Mouse (Mus musculus) midbrain, embryonic 11.5 days (tissue): Measurements from ENCODE around the gene Fig4. TPM values are rescaled to one million over a fixed set of nuclear protein-coding genes. Genes with fewer than 3 reads are reported as not detected.

Experiments
- ATAC-seq: fragments of 200-750 bp; cut with Nextera tagmentation; 2 replicates; pipeline ENCODE4 v1.8.0; 2017; ENCODE audit warnings: moderate TSS enrichment, moderate library complexity; ENCODE audit not compliant: low FRiP score
- DNase-seq: peaks from one replicate; pipeline ENCODE4 v3.0.0; 2015; ENCODE audit warnings: low spot score; ENCODE audit errors: missing footprints
- H3K27ac ChIP-seq: fragments of 300-500 bp; sonication (generic); 2 replicates; pipeline ENCODE4 v1.5.1; 2014; ENCODE audit warnings: low read depth, low read length
- H3K27me3 ChIP-seq: fragments of 300-500 bp; sonication (generic); 2 replicates; pipeline ENCODE4 v1.6.1; 2014; ENCODE audit warnings: mild to moderate bottlenecking, low read length, moderate library complexity, mixed read lengths; ENCODE audit not compliant: control insufficient read depth, insufficient read depth
- H3K36me3 ChIP-seq: fragments of 300-500 bp; sonication (generic); 2 replicates; pipeline ENCODE4 v1.6.1; 2014; ENCODE audit warnings: mild to moderate bottlenecking, low read length, moderate library complexity, mixed read lengths; ENCODE audit not compliant: control insufficient read depth, insufficient read depth
- H3K4me1 ChIP-seq: fragments of 300-500 bp; sonication (generic); 2 replicates; pipeline ENCODE4 v1.6.1; 2014; ENCODE audit warnings: low read length; ENCODE audit not compliant: control insufficient read depth, insufficient read depth
- H3K4me2 ChIP-seq: fragments of 300-500 bp; sonication (generic); 2 replicates; pipeline ENCODE4 v1.6.1; 2014; ENCODE audit warnings: mild to moderate bottlenecking, moderate library complexity
- H3K4me3 ChIP-seq: fragments of 300-500 bp; sonication (generic); 2 replicates; pipeline ENCODE4 v1.5.1; 2014; ENCODE audit warnings: low read depth, low read length
- H3K9ac ChIP-seq: fragments of 300-500 bp; sonication (generic); 2 replicates; pipeline ENCODE4 v1.6.1; 2014; ENCODE audit warnings: low read length
- H3K9me3 ChIP-seq: fragments of 300-500 bp; sonication (generic); 2 replicates; pipeline ENCODE4 v1.6.1; 2016; ENCODE audit warnings: low read length; ENCODE audit not compliant: control insufficient read depth
- WGBS: fragments of 180-500 bp; shearing (Covaris S2); extraction: QIAGEN DNeasy Blood & Tissue Kit; methylation state at CpG from one replicate; pipeline ENCODE4 v1.1.7; 2014; 5-methylcytosine and 5-hydroxymethylcytosine counted together
- polyA plus RNA-seq: library from polyadenylated mRNA; unstranded; fragments of >200 nt; fragmentation: Nextera tagmentation; extraction: Ambion mirVana; gene quantifications from 2 replicates; pipeline ENCODE4 v1.2.1, GENCODE M21; 2014

Fig4 gene
- polyA plus RNA-seq, 1 experiment from 2014 or later: 22.4 TPM

- 92% methylated on average over 8 of the region's 8 CpGs for WGBS
- no peaks in the 10 kb centered on the region for H3K9me3 ChIP-seq
- H3K4me1 ChIP-seq: 0 out of 2 replicates have a peak, but pooled peaks cover 8% of the 10 kb centered on the region
- H3K36me3 ChIP-seq: no peaks in the 10 kb centered on the region
- no peaks in the 10 kb centered on the region for H3K27me3 ChIP-seq
- no peak overlapping the region for H3K27ac ChIP-seq
- H3K4me2 ChIP-seq: no peak overlapping the region
- H3K9ac ChIP-seq: no peak overlapping the region
- H3K4me3 ChIP-seq: no peak overlapping the region
- ATAC-seq (no peak), DNase-seq (peak; percentile 68)
Observed at GRCm38 (mm10) chr10:41249006-41249659, 53.9 kb downstream of the Fig4 start.

GRCm38 (mm10) chr10:41247800-41248473 lies 55.1 kb downstream of the Fig4 start:
- H3K27me3 ChIP-seq: no peaks in the 10 kb centered on the region
- no peaks in the 10 kb centered on the region for H3K9me3 ChIP-seq
- WGBS: 85% methylated on average over 5 of the region's 5 CpGs
- H3K4me3 ChIP-seq: no peak overlapping the region
- no peaks in the 10 kb centered on the region for H3K36me3 ChIP-seq
- ATAC-seq (no peak), DNase-seq (no peak)
- 0 out of 2 replicates have a peak, but pooled peaks cover 8% of the 10 kb centered on the region for H3K4me1 ChIP-seq
- H3K4me2 ChIP-seq: no peak overlapping the region
- no peak overlapping the region for H3K9ac ChIP-seq
- no peak overlapping the region for H3K27ac ChIP-seq

DNA sequence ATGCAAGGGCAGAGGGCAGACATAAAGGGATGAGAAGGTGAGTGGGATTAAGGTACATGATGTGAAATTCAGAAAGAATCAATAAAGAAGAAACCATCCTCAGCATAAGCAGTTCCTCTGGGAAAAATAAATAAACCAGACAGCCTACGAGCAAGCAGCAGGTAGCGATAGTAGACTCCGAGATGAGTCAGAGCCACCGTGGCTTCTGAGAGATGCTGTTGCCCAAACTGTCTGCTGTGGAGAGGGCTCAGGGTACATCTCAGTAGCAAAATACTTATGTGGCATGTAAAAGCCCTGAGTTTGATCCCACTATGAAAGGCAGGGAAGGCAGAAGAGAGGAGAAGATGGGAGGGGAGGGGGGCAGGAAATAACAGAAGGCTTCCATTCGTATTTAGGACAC lies 56.9 kb downstream of the Fig4 start:
- Histone ChIP-seq H3K4me3 (no peak overlapping the region), H3K27ac (no peak overlapping the region), H3K9me3 (no peaks in the 10 kb centered on the region), H3K36me3 (no peaks in the 10 kb centered on the region), H3K4me2 (no peak overlapping the region), H3K27me3 (no peaks in the 10 kb centered on the region), H3K4me1 (0 out of 2 replicates have a peak, but pooled peaks cover 8% of the 10 kb centered on the region), H3K9ac (no peak overlapping the region)
- WGBS: 78% methylated on average over 5 of the region's 5 CpGs
- ATAC-seq: no peak
- DNase-seq: no peak

GRCm38 (mm10) chr10:41245477-41245876 lies 57.6 kb downstream of the Fig4 start:
- H3K9me3 ChIP-seq: no peaks in the 10 kb centered on the region
- H3K27me3 ChIP-seq: no peaks in the 10 kb centered on the region
- 0 out of 2 replicates have a peak, but pooled peaks cover 7% of the 10 kb centered on the region for H3K4me1 ChIP-seq
- H3K9ac ChIP-seq: no peak overlapping the region
- H3K4me2 ChIP-seq: no peak overlapping the region
- DNase-seq: no peak
- ATAC-seq: peak; percentile 76; the same call in 1 of the 2 replicates
- H3K36me3 ChIP-seq: no peaks in the 10 kb centered on the region
- 88% methylated on average over 6 of the region's 6 CpGs for WGBS
- no peak overlapping the region for H3K4me3 ChIP-seq
- no peak overlapping the region for H3K27ac ChIP-seq

DNA sequence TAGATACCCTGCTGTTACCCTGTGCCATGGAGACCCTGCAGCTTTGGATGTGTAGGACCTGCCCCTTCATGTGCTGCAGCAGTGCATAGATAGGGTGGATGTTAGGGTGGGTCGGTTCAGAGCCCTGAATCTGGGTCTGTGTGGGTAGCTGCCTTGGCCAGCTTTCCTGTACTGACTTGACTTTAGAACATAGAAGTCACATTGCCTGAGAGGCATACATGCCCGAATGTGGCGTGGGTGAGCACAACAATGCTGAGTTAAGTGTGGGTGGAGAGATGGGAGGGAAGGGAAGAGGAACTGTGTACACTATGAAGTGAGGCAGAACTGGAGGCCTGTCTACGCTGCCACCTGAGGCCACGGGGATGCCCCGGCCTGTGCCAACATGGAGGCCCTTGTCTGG lies 58.0 kb downstream of the Fig4 start:
- Histone ChIP-seq H3K4me3 (no peak overlapping the region), H3K9ac (no peak overlapping the region), H3K4me1 (0 out of 2 replicates have a peak, but pooled peaks cover 2% of the 10 kb centered on the region), H3K4me2 (no peak overlapping the region), H3K27ac (no peak overlapping the region), H3K27me3 (no peaks in the 10 kb centered on the region), H3K36me3 (no peaks in the 10 kb centered on the region), H3K9me3 (no peaks in the 10 kb centered on the region)
- 93% methylated on average over 6 of the region's 6 CpGs for WGBS
- DNase-seq: no peak
- no peak for ATAC-seq

- H3K27ac ChIP-seq: no peak overlapping the region
- 94% methylated on average over 6 of the region's 6 CpGs for WGBS
- no peaks in the 10 kb centered on the region for H3K27me3 ChIP-seq
- H3K4me2 ChIP-seq: no peak overlapping the region
- H3K4me3 ChIP-seq: no peak overlapping the region
- no peaks in the 10 kb centered on the region for H3K9me3 ChIP-seq
- no peak overlapping the region for H3K9ac ChIP-seq
- no peaks in the 10 kb centered on the region for H3K36me3 ChIP-seq
- H3K4me1 ChIP-seq: no peaks in the 10 kb centered on the region
- peak; percentile 60 for DNase-seq
- no peak for ATAC-seq
Observed at GRCm38 (mm10) chr10:41243930-41244329, 59.1 kb downstream of the Fig4 start.

- WGBS: 85% methylated on average over 6 of the region's 6 CpGs
- ATAC-seq (no peak), DNase-seq (no peak)
- Histone ChIP-seq H3K9ac (no peak overlapping the region), H3K27ac (no peak overlapping the region), H3K9me3 (no peaks in the 10 kb centered on the region), H3K4me2 (no peak overlapping the region), H3K4me1 (no peaks in the 10 kb centered on the region), H3K4me3 (no peak overlapping the region), H3K36me3 (no peaks in the 10 kb centered on the region), H3K27me3 (no peaks in the 10 kb centered on the region)
Observed at GRCm38 (mm10) chr10:41241558-41242242, 61.4 kb downstream of the Fig4 start.

DNA sequence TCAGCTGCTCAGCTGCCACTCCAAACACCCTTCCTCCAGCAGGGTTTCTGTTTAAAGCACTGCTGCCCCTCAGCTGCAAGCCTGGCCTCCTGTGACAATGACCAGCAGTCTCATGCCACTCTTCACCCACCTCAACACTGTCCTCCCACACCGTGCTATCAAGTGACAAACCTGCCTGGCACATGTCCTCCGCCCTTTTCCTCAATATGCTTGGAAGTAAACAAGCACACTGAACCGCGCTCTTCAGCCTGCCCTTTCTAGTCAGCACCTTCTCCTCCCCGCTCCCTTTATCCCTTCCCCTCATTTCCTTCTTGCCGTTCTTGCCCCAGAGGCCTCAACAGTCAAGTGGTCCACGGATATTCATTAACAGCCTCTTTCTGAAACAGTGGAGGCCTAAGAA lies 62.0 kb downstream of the Fig4 start:
- WGBS: 81% methylated on average over 7 of the region's 7 CpGs
- Histone ChIP-seq H3K9ac (no peak overlapping the region), H3K27me3 (no peaks in the 10 kb centered on the region), H3K4me3 (no peak overlapping the region), H3K36me3 (no peaks in the 10 kb centered on the region), H3K4me2 (no peak overlapping the region), H3K9me3 (no peaks in the 10 kb centered on the region), H3K27ac (no peak overlapping the region), H3K4me1 (no peaks in the 10 kb centered on the region)
- DNase-seq: no peak
- no peak for ATAC-seq

GRCm38 (mm10) chr10:41236020-41236419 lies 67.0 kb downstream of the Fig4 start:
- no peak overlapping the region for H3K9ac ChIP-seq
- no peak overlapping the region for H3K4me2 ChIP-seq
- H3K27ac ChIP-seq: no peak overlapping the region
- H3K27me3 ChIP-seq: no peaks in the 10 kb centered on the region
- DNase-seq: no peak
- H3K9me3 ChIP-seq: no peaks in the 10 kb centered on the region
- H3K36me3 ChIP-seq: no peaks in the 10 kb centered on the region
- ATAC-seq: no peak
- no peaks in the 10 kb centered on the region for H3K4me1 ChIP-seq
- 84% methylated on average over 2 of the region's 2 CpGs for WGBS
- H3K4me3 ChIP-seq: no peak overlapping the region
